Mouse (Mus musculus) liver, embryonic 12.5 days (tissue): Measurements from ENCODE around the gene Pcp4l1. TPM values are rescaled to one million over a fixed set of nuclear protein-coding genes. Genes with fewer than 3 reads are reported as not detected.
A peak's percentile ranks its signal among the peaks of the same experiment; 100 is the strongest.
"Not testable (repeated sequence)": the region's sequence is repeated elsewhere in the genome, so short reads cannot be mapped to it uniquely, and the experiment has no call there.

Experiments used
- ATAC-seq: fragments of 200-750 bp; cut with Nextera tagmentation; 2 replicates; pipeline ENCODE4 v1.8.0; 2017; ENCODE audit warnings: moderate number of reproducible peaks, mild to moderate bottlenecking, moderate library complexity
- H3K27ac ChIP-seq: fragments of 300-500 bp; sonication (generic); 2 replicates; pipeline ENCODE4 v1.5.1; 2016; ENCODE audit warnings: mild to moderate bottlenecking
- H3K27me3 ChIP-seq: fragments of 300-500 bp; sonication (generic); replicated peaks from 2 replicates; pipeline ENCODE4 v1.6.1; 2016; ENCODE audit warnings: mild to moderate bottlenecking, moderate library complexity
- H3K36me3 ChIP-seq: fragments of 300-500 bp; sonication (generic); 2 replicates; pipeline ENCODE4 v1.6.1; 2016; ENCODE audit warnings: mild to moderate bottlenecking, moderate library complexity
- H3K4me1 ChIP-seq: fragments of 300-500 bp; sonication (generic); 2 replicates; pipeline ENCODE4 v1.6.1; 2016
- H3K4me2 ChIP-seq: fragments of 300-500 bp; sonication (generic); 2 replicates; pipeline ENCODE4 v1.6.1; 2016; ENCODE audit warnings: mild to moderate bottlenecking, moderate library complexity
- H3K4me3 ChIP-seq: fragments of 300-500 bp; sonication (generic); 2 replicates; pipeline ENCODE4 v1.5.1; 2016; ENCODE audit warnings: mild to moderate bottlenecking, moderate library complexity
- H3K9ac ChIP-seq: fragments of 300-500 bp; sonication (generic); 2 replicates; pipeline ENCODE4 v1.6.1; 2016; ENCODE audit warnings: mild to moderate bottlenecking, moderate library complexity
- H3K9me3 ChIP-seq: fragments of 300-500 bp; sonication (generic); replicated peaks from 2 replicates; pipeline ENCODE4 v1.6.1; 2016; ENCODE audit warnings: mild to moderate bottlenecking, moderate library complexity
- WGBS: fragments of 180-500 bp; shearing (Covaris S2); methylation state at CpG from one replicate; pipeline ENCODE4 v1.1.7; 2016; ENCODE audit not compliant: insufficient replicate concordance; 5-methylcytosine and 5-hydroxymethylcytosine counted together
- polyA plus RNA-seq: library from polyadenylated mRNA; unstranded; fragments of >200 nt; fragmentation: Nextera tagmentation; extraction: Ambion mirVana; gene quantifications from 2 replicates; pipeline ENCODE4 v1.2.1, GENCODE M21; 2016

Gene Pcp4l1
- polyA plus RNA-seq, 1 experiment from 2014 or later, result 1.2 TPM

DNA sequence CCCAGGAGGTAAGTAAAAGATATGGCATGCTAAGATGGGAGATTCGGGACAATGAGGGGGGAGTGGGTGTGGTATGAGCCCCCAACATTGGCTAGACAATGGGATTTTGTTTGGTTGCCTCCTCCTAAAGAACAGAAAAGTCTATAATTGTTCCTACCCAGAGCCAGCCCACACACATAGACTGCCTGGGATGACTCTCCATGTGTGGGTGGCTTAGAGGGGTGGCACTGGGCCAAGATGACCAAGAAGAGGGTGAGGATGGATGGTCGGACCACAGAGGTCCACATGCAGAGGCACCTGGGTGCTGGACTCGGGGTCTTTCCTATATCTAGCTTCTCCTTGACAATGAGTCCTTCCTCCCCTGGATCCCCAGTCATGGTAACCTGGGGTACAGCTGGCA lies 39.4 kb downstream of the Pcp4l1 start:
- WGBS, result 41% methylated on average over 3 of the region's 3 CpGs

DNA sequence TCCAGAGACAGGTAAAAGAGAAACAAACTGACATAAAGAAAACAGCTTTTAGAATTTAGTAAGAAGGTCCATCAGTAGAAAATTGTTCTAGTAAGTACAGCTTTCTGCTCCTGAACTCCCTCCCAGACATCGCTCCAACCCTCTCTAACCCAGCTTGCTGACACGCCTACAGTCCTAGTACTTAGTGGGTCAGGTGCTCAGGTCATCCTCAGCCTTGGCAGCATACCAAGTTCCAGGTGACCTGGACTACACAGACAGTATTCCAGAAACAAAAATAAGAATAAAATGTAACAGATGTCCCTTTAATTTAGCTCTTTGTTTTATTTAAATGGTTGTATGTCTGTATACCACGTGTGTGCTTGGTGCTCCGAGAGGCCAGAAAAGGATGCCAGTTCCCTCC lies 44.1 kb downstream of the Pcp4l1 start:
- Histone ChIP-seq H3K36me3 (0 out of 2 replicates have a peak, but pooled peaks cover 4% of the 10 kb centered on the region), H3K4me1 (peaks cover 32% of the 10 kb centered on the region), H3K9ac (no peak overlapping the region), H3K27me3 (peaks cover 28% of the 10 kb centered on the region), H3K9me3 (no peaks in the 10 kb centered on the region), H3K4me3 (no peak overlapping the region), H3K4me2 (no peak overlapping the region), H3K27ac (no peak overlapping the region)
- no peak for ATAC-seq
- 83% methylated on average over 4 of the region's 4 CpGs for WGBS

More for the DNA sequence above, 39.4 kb downstream of the Pcp4l1 start:
- Histone ChIP-seq H3K4me1 (peaks cover 17% of the 10 kb centered on the region), H3K9me3 (no peaks in the 10 kb centered on the region), H3K27me3 (peaks cover 68% of the 10 kb centered on the region), H3K4me3 (no peak overlapping the region), H3K27ac (no peak overlapping the region), H3K36me3 (no peaks in the 10 kb centered on the region), H3K9ac (no peak overlapping the region), H3K4me2 (no peak overlapping the region)
- ATAC-seq, result no peak

DNA sequence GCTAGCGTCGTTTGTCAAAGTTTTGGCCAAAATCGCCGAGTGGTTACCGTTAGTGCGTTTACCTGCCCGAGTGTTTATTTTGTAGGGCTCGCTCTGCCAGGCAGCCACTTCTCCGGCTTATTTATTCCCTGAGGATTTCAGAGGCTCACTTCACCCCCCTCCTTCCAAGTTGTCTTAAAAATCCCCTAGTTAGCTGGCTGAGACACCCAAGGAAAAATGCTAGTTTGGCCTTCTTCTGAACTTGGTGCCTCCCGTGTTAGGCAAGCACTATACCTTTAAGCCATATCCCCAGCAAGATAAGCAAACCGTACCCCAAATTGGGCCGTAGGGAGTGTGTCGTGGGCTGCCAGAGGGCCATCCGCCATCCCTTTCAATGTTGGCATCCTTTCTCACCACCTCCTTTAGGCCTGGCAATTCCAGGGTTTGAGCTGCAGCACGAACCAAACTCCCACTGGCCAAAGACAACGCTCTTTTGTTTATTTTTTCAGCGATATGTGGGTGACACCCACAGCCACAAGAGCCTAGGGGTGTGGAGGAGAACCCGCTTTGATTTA lies 45.2 kb downstream of the Pcp4l1 start:
- H3K9ac ChIP-seq, result peak overlapping the region; percentile 90
- H3K9me3 ChIP-seq, result no peaks in the 10 kb centered on the region
- peak overlapping the region; percentile 98 for H3K4me3 ChIP-seq
- H3K36me3 ChIP-seq, result peaks cover 8% of the 10 kb centered on the region
- peak; percentile 34; the same call in 1 of the 2 replicates for ATAC-seq
- H3K4me1 ChIP-seq, result peaks cover 32% of the 10 kb centered on the region
- 9% methylated on average over 18 of the region's 18 CpGs for WGBS
- H3K27me3 ChIP-seq, result peaks cover 17% of the 10 kb centered on the region
- H3K4me2 ChIP-seq, result peak overlapping the region; percentile 87
- H3K27ac ChIP-seq, result peak overlapping the region; percentile 80

DNA sequence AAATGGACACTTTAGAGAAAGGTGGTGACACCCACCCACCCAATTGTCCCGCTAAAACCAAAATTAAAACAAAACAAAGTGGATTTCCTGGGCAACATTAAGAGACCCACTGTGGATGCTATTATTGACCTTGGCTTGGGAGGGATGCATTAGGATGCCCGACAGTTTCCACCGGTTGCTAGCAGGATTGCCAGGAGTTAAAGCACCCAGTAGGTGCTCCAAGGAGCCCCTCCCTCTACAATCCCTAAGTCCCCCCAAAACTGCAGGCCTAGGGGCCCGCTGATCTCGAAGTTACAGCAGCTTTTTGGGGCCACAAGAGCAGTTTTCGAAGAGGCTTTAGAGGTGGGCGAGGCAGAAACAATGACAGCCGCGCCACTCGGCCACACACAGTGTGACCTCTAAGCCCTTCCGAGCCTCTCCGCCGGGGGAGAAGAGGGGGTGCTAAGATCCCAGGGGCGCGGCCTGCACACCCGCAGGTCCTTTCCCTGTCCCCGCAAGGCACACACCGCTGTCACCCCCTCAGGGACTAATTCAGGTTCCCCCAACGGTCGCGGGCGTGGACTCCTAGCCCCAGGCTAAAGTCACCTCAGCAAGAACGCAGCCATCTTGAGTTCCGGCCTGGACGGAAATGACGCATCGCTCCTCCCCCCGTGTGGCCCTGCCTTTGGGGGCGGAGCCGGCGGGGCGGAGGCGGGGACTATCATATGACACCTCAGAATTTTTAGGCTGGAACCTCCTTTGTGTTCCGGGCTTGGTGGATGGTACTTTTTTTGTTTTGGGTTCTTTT lies 45.9 kb downstream of the Pcp4l1 start, which contains the start of the genes Sdhc and Mpz:
TSS of gene Sdhc (minus strand) at position 630 of the 787 bp plus-strand sequence.
TSS of gene Mpz (plus strand) at position 738 of the 787 bp plus-strand sequence.
- Histone ChIP-seq H3K9me3 (no peaks in the 10 kb centered on the region), H3K4me3 (peak within 1 kb of the TSS; percentile 98), H3K9ac (peak within 1 kb of the TSS; percentile 90), H3K36me3 (peaks cover 16% of the 10 kb centered on the region), H3K4me2 (peak within 1 kb of the TSS; percentile 87), H3K27me3 (peaks cover 10% of the 10 kb centered on the region; the same call in 1 of the 2 replicates), H3K27ac (peak within 1 kb of the TSS; percentile 84), H3K4me1 (peaks cover 32% of the 10 kb centered on the region)
- 1% methylated on average over 34 of the region's 34 CpGs for WGBS
- peak; percentile 96 for ATAC-seq

DNA sequence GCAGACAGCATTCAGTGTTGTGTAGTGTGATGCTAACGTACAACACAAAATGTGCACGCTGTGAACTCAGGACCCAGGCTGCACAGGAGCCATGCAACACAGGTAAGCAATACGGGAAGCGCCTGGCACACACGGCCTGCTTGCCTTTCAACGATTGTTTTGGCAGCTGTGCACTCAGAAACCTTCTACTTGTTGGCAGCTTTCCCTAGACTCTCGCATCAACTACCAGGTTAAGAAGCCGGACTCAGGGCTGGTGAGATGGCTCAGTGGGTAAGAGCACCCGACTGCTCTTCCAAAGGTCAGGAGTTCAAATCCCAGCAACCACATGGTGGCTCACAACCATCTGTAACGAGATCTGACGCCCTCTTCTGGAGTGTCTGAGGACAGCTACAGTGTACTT lies 53.1 kb downstream of the Pcp4l1 start:
- H3K4me2 ChIP-seq, H3K9ac ChIP-seq, H3K4me3 ChIP-seq, H3K9me3 ChIP-seq, H3K27me3 ChIP-seq, H3K27ac ChIP-seq, H3K4me1 ChIP-seq, ATAC-seq: not testable (repeated sequence)
- peaks cover 83% of the 10 kb centered on the region for H3K36me3 ChIP-seq
- WGBS, result 81% methylated on average over 10 of the region's 11 CpGs

DNA sequence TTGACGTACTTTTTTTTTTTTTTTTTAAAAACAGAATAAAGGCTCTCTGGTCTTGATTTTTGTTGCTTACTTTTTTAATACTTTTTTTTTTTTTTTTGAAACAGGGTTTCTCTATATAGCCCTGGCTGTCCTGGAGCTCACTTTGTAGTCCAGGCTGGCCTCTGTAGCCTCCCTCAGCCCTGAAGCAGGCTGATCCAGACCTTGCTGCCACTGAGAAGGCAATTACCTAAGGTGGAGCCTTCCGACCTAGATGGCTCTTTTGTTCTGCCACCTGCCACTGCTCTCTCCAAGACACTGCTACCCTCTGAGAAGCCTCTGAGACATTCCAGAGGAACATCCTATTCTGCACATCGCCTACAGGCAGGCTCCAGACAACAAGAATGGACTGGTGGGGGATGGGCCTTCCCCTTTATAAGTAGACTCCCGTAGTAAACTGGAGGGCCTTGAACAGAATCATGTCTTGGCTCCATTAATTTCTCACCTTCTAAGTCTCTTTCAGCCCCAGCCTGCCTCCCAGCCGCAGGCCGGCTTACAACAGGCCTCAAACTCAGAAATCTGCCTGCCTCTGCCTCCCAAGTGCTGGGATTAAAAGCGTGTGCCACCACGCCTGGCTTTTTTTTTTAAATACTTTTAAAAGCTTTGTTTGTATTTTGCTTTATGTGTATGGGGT lies 58.4 kb downstream of the Pcp4l1 start:
- not testable (repeated sequence) for H3K4me3 ChIP-seq, H3K9me3 ChIP-seq, H3K4me1 ChIP-seq, ATAC-seq, H3K9ac ChIP-seq, H3K27ac ChIP-seq, H3K27me3 ChIP-seq, H3K4me2 ChIP-seq
- peaks cover 96% of the 10 kb centered on the region for H3K36me3 ChIP-seq
- 91% methylated on average over 8 of the region's 8 CpGs for WGBS

DNA sequence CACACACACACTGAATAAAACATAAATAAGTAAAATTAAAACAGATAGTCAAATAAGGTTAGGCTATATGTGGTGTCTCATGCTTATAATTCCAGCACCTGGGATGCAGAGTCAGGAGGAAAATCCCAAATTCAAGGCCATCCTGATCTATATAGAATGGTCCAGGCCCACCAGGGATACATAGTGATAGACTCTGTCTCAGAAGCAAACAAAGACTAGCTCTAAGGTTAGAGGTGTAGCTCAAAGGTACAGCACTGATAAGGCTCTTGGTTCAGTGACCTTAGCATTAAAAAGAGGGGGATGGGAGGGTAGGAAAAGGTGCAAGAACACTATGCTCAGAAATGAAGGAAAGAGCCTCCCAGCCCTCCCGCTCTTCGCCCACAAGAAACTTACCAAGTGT lies 60.5 kb downstream of the Pcp4l1 start:
- Histone ChIP-seq H3K36me3 (peaks cover 94% of the 10 kb centered on the region), H3K9me3 (no peaks in the 10 kb centered on the region), H3K27ac (no peak overlapping the region), H3K4me1 (no peaks in the 10 kb centered on the region), H3K4me2 (no peak overlapping the region), H3K9ac (no peak overlapping the region), H3K27me3 (no peaks in the 10 kb centered on the region), H3K4me3 (no peak overlapping the region)
- WGBS, result 97% methylated on average over 2 of the region's 2 CpGs
- no peak for ATAC-seq

DNA sequence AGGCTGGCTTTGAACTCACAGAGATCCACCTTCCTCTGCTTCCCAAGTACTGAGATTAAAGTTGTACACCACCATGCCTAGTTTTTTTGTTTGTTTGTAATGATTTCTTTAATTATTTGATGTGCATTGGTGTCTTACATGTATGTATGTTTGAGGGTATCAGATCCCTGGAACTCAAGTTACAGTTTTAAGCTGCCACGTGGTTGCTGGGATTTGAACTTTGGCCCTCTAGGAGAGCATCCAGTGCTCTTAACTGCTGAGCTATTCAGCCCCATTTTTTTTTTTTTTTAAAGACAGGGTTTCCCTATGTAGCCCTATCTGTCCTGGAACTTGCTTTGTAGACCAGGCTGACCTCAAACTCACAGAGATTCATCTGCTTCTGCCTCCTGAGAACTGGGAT lies 65.1 kb downstream of the Pcp4l1 start:
- Histone ChIP-seq H3K9ac (no peak overlapping the region), H3K4me3 (no peak overlapping the region), H3K27me3 (no peaks in the 10 kb centered on the region), H3K36me3 (peaks cover 85% of the 10 kb centered on the region), H3K4me1 (no peaks in the 10 kb centered on the region), H3K27ac (no peak overlapping the region), H3K9me3 (no peaks in the 10 kb centered on the region), H3K4me2 (no peak overlapping the region)
- WGBS, result 83% methylated on average over 1 of the region's 1 CpGs
- ATAC-seq, result no peak

DNA sequence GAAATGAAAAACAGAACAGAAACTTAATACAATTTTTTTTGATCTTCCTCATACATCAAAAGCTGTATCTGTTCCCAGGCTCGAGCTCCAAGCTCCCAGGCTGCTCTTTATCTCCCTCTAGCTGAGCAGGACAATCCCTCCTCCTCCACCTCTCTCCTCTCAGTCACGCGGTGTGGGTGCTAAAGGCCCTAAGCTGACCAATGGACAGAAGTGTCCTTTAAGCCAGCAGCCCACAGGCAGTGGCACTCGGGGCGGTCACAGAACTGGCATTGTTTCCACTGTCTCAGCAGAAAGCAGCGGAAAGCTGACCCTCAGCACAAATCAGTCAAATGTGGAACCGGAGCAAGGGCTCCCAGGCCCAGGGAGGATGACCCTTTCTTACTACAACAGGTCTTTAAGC lies 66.8 kb downstream of the Pcp4l1 start:
- Histone ChIP-seq H3K27ac (no peak overlapping the region), H3K9ac (no peak overlapping the region), H3K9me3 (no peaks in the 10 kb centered on the region), H3K4me1 (peaks cover 16% of the 10 kb centered on the region), H3K27me3 (no peaks in the 10 kb centered on the region), H3K4me2 (no peak overlapping the region), H3K4me3 (no peak overlapping the region), H3K36me3 (peaks cover 68% of the 10 kb centered on the region)
- ATAC-seq, result no peak
- 72% methylated on average over 7 of the region's 7 CpGs for WGBS

DNA sequence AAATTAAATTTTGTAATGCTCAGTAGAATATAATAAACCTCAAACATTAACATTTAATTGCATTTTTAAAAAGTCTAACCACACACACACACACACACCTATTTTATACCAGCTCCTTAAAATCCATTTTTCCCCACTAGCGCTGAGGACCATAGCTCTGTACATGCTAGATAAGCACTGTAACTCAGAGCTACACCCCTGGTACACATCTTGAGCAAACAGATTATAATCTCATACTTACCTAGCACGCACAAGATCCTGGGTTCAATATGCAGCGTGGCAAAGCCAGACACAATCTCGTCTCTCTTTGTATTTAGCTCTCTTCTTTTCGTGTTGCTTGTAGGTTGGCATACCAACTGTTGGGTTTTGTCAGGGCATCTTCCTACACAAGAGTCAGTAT lies 71.7 kb downstream of the Pcp4l1 start:
- Histone ChIP-seq H3K36me3 (peaks cover 21% of the 10 kb centered on the region), H3K27me3 (no peaks in the 10 kb centered on the region), H3K27ac (peak overlapping the region; percentile 73), H3K4me3 (no peak overlapping the region), H3K9ac (peak overlapping the region; percentile 45; the same call in 1 of the 2 replicates), H3K4me1 (peaks cover 48% of the 10 kb centered on the region), H3K9me3 (no peaks in the 10 kb centered on the region), H3K4me2 (peak overlapping the region; percentile 50)
- 35% methylated on average over 5 of the region's 5 CpGs for WGBS
- peak; percentile 92 for ATAC-seq
